26 mouse cellular contexts compared by ENCODE assay signal in genomic region chr8:112664067-112664466, GRCm38 (mm10).
"Had no signal": no experiment of that assay in that cellular context is flagged by ENCODE, and none has a peak within 500 bp of the region (broad histone marks: within the 10 kb centered on the region; RNA-seq: fewer than 3 reads in every experiment).

No protein-coding gene starts in this region.

- H3K9ac ChIP-seq: heart, embryonic 12.5 days; hindbrain, embryonic 12.5 days; hindbrain, embryonic 14.5 days; intestine, embryonic 15.5 days; limb, embryonic 12.5 days; liver, embryonic 13.5 days; liver, embryonic 15.5 days; liver, postnatal 0 days had no signal

- DNase-seq: gastrocnemius, postnatal 14 days; gastrocnemius, postnatal 36 days; heart, adult 18-20 months; heart, postnatal 10 days; heart, postnatal 4 days; kidney, adult 18-20 months; kidney, adult 8-10 months; kidney, postnatal 10 days; kidney, postnatal 25 days; kidney, postnatal 4 days; liver; liver, embryonic 13.5 days; liver, postnatal 0 days had no signal

- H3K4me1 ChIP-seq: heart, embryonic 10.5 days; heart, embryonic 12.5 days; hindbrain, embryonic 10.5 days; hindbrain, embryonic 12.5 days; intestine, embryonic 15.5 days; liver, embryonic 13.5 days; liver, embryonic 15.5 days had no signal

- H3K36me3 ChIP-seq: heart, embryonic 10.5 days; heart, embryonic 12.5 days; hindbrain, embryonic 10.5 days; hindbrain, embryonic 12.5 days; intestine, embryonic 15.5 days; limb, embryonic 12.5 days; liver, embryonic 13.5 days; liver, embryonic 15.5 days had no signal

- H3K4me3 ChIP-seq: heart, embryonic 10.5 days; heart, embryonic 12.5 days; hindbrain, embryonic 10.5 days; hindbrain, embryonic 12.5 days; intestine, embryonic 15.5 days; left cerebral cortex, adult 2 months; limb, embryonic 12.5 days; liver, embryonic 13.5 days; liver, embryonic 15.5 days had no signal

- ATAC-seq: hindbrain, embryonic 16.5 days; inflammation-experienced regulatory T-cells, adult 6 months; intestine, embryonic 15.5 days; intestine, postnatal 0 days; liver, postnatal 0 days had no signal

- H3K27ac ChIP-seq: heart, embryonic 10.5 days; hindbrain, embryonic 10.5 days; hindbrain, embryonic 12.5 days; hindbrain, embryonic 14.5 days; intestine, embryonic 15.5 days; left cerebral cortex, adult 2 months; liver, embryonic 13.5 days; liver, embryonic 15.5 days had no signal

- H3K27me3 ChIP-seq: heart, embryonic 12.5 days; hindbrain, embryonic 12.5 days; intestine, embryonic 15.5 days; limb, embryonic 12.5 days; liver, embryonic 13.5 days; liver, embryonic 15.5 days had no signal

- H3K4me2 ChIP-seq: heart, embryonic 12.5 days; hindbrain, embryonic 12.5 days; hindbrain, embryonic 14.5 days; intestine, embryonic 15.5 days; limb, embryonic 12.5 days; liver, embryonic 11.5 days; liver, embryonic 13.5 days; liver, embryonic 15.5 days had no signal

- H3K9me3 ChIP-seq: heart, embryonic 10.5 days; heart, embryonic 12.5 days; hindbrain, embryonic 10.5 days; hindbrain, embryonic 12.5 days; intestine, embryonic 15.5 days; limb, embryonic 12.5 days; liver, embryonic 13.5 days; liver, embryonic 15.5 days had no signal
